Mouse (Mus musculus) midbrain, embryonic 13.5 days (tissue): ENCODE data around the gene Prss54. TPM values are rescaled to one million over a fixed set of nuclear protein-coding genes. Genes with fewer than 3 reads are reported as not detected.

Experiments used
- ATAC-seq: fragments of 200-750 bp; cut with Nextera tagmentation; 2 replicates; pipeline ENCODE4 v1.8.0; 2017; ENCODE audit warnings: mild to moderate bottlenecking, moderate TSS enrichment, moderate library complexity
- H3K27ac ChIP-seq: fragments of 300-500 bp; sonication (generic); 2 replicates; pipeline ENCODE4 v1.5.1; 2015; ENCODE audit warnings: inconsistent platforms, mild to moderate bottlenecking, moderate library complexity
- H3K27me3 ChIP-seq: fragments of 300-500 bp; sonication (generic); 2 replicates; pipeline ENCODE4 v1.6.1; 2015; ENCODE audit warnings: mild to moderate bottlenecking, inconsistent platforms
- H3K36me3 ChIP-seq: fragments of 300-500 bp; sonication (generic); 2 replicates; pipeline ENCODE4 v1.6.1; 2015; ENCODE audit warnings: mild to moderate bottlenecking, inconsistent platforms
- H3K4me1 ChIP-seq: fragments of 300-500 bp; sonication (generic); replicated peaks from 2 replicates; pipeline ENCODE4 v1.6.1; 2015; ENCODE audit warnings: inconsistent platforms
- H3K4me2 ChIP-seq: fragments of 300-500 bp; sonication (generic); replicated peaks from 2 replicates; pipeline ENCODE4 v1.6.1; 2015; ENCODE audit warnings: moderate library complexity, mild to moderate bottlenecking, inconsistent platforms
- H3K4me3 ChIP-seq: fragments of 300-500 bp; sonication (generic); replicated peaks from 2 replicates; pipeline ENCODE4 v1.5.1; 2015; ENCODE audit warnings: mild to moderate bottlenecking, inconsistent platforms
- H3K9ac ChIP-seq: fragments of 300-500 bp; sonication (generic); replicated peaks from 2 replicates; pipeline ENCODE4 v1.6.1; 2015; ENCODE audit warnings: mild to moderate bottlenecking, inconsistent platforms
- H3K9me3 ChIP-seq: fragments of 300-500 bp; sonication (generic); 2 replicates; pipeline ENCODE4 v1.6.1; 2016; ENCODE audit warnings: mild to moderate bottlenecking, inconsistent platforms
- WGBS: fragments of 180-500 bp; shearing (Covaris S2); methylation state at CpG from one replicate; pipeline ENCODE4 v1.1.7; 2015; 5-methylcytosine and 5-hydroxymethylcytosine counted together
- polyA plus RNA-seq: library from polyadenylated mRNA; unstranded; fragments of >200 nt; fragmentation: Nextera tagmentation; extraction: Ambion mirVana; gene quantifications from 2 replicates; pipeline ENCODE4 v1.2.1, GENCODE M21; 2015

Prss54 gene
- polyA plus RNA-seq, 1 experiment from 2014 or later = not detected

- Histone ChIP-seq H3K9me3 (no peaks in the 10 kb centered on the region), H3K36me3 (no peaks in the 10 kb centered on the region), H3K4me2 (no peak overlapping the region), H3K27me3 (no peaks in the 10 kb centered on the region), H3K4me1 (0 out of 2 replicates have a peak, but pooled peaks cover 5% of the 10 kb centered on the region), H3K4me3 (no peak overlapping the region), H3K9ac (no peak overlapping the region), H3K27ac (no peak overlapping the region)
- WGBS = 86% methylated on average over 14 of the region's 14 CpGs
- ATAC-seq = no peak
Observed at GRCm38 (mm10) chr8:95595131-95595530, 19.0 kb upstream of the Prss54 start.

GRCm38 (mm10) chr8:95593439-95594393 lies 17.6 kb upstream of the Prss54 start:
- Histone ChIP-seq H3K27me3 (no peaks in the 10 kb centered on the region), H3K4me3 (no peak overlapping the region), H3K36me3 (no peaks in the 10 kb centered on the region), H3K4me1 (0 out of 2 replicates have a peak, but pooled peaks cover 5% of the 10 kb centered on the region), H3K9me3 (no peaks in the 10 kb centered on the region), H3K4me2 (no peak overlapping the region), H3K9ac (no peak overlapping the region), H3K27ac (no peak overlapping the region)
- no peak for ATAC-seq
- WGBS = 93% methylated on average over 7 of the region's 7 CpGs

- no peak overlapping the region for H3K4me2 ChIP-seq
- no peak overlapping the region for H3K9ac ChIP-seq
- no peaks in the 10 kb centered on the region for H3K9me3 ChIP-seq
- no peaks in the 10 kb centered on the region for H3K36me3 ChIP-seq
- ATAC-seq = no peak
- H3K27ac ChIP-seq = no peak overlapping the region
- WGBS = 89% methylated on average over 12 of the region's 12 CpGs
- 0 out of 2 replicates have a peak, but pooled peaks cover 5% of the 10 kb centered on the region for H3K4me1 ChIP-seq
- H3K4me3 ChIP-seq = no peak overlapping the region
- no peaks in the 10 kb centered on the region for H3K27me3 ChIP-seq
Observed at GRCm38 (mm10) chr8:95592131-95592780, 16.1 kb upstream of the Prss54 start.

GRCm38 (mm10) chr8:95590539-95590938 lies 14.4 kb upstream of the Prss54 start:
- Histone ChIP-seq H3K27ac (no peak overlapping the region), H3K9ac (no peak overlapping the region)
- no peak for ATAC-seq

GRCm38 (mm10) chr8:95589282-95589681 lies 13.1 kb upstream of the Prss54 start:
- no peaks in the 10 kb centered on the region for H3K36me3 ChIP-seq
- ATAC-seq = no peak
- H3K4me1 ChIP-seq = no peaks in the 10 kb centered on the region
- H3K4me3 ChIP-seq = no peak overlapping the region
- 62% methylated on average over 10 of the region's 10 CpGs for WGBS
- no peak overlapping the region for H3K27ac ChIP-seq
- no peak overlapping the region for H3K4me2 ChIP-seq
- no peak overlapping the region for H3K9ac ChIP-seq
- no peaks in the 10 kb centered on the region for H3K9me3 ChIP-seq
- no peaks in the 10 kb centered on the region for H3K27me3 ChIP-seq

More at GRCm38 (mm10) chr8:95590539-95590938, 14.4 kb upstream of the Prss54 start:
- no peaks in the 10 kb centered on the region for H3K27me3 ChIP-seq
- H3K9me3 ChIP-seq = no peaks in the 10 kb centered on the region
- 0 out of 2 replicates have a peak, but pooled peaks cover 5% of the 10 kb centered on the region for H3K4me1 ChIP-seq
- H3K4me2 ChIP-seq = no peak overlapping the region
- WGBS = 80% methylated on average over 4 of the region's 4 CpGs
- no peaks in the 10 kb centered on the region for H3K36me3 ChIP-seq
- no peak overlapping the region for H3K4me3 ChIP-seq

GRCm38 (mm10) chr8:95587339-95587738 lies 11.2 kb upstream of the Prss54 start:
- no peak overlapping the region for H3K4me3 ChIP-seq
- no peak for ATAC-seq
- no peaks in the 10 kb centered on the region for H3K27me3 ChIP-seq
- H3K36me3 ChIP-seq = no peaks in the 10 kb centered on the region
- H3K4me2 ChIP-seq = no peak overlapping the region
- no peak overlapping the region for H3K9ac ChIP-seq
- H3K4me1 ChIP-seq = no peaks in the 10 kb centered on the region
- H3K27ac ChIP-seq = no peak overlapping the region
- 98% methylated on average over 1 of the region's 1 CpGs for WGBS
- no peaks in the 10 kb centered on the region for H3K9me3 ChIP-seq

- Histone ChIP-seq H3K4me3 (no peak overlapping the region), H3K27me3 (no peaks in the 10 kb centered on the region), H3K36me3 (no peaks in the 10 kb centered on the region), H3K4me2 (no peak overlapping the region), H3K4me1 (no peaks in the 10 kb centered on the region), H3K27ac (no peak overlapping the region), H3K9me3 (no peaks in the 10 kb centered on the region), H3K9ac (no peak overlapping the region)
- no peak for ATAC-seq
- WGBS = 88% methylated on average over 5 of the region's 5 CpGs
Observed at GRCm38 (mm10) chr8:95573146-95573545, 3.0 kb downstream of the Prss54 start.

GRCm38 (mm10) chr8:95566809-95567208 lies 9.3 kb downstream of the Prss54 start:
- H3K4me1 ChIP-seq = 0 out of 2 replicates have a peak, but pooled peaks cover 5% of the 10 kb centered on the region
- no peak overlapping the region for H3K9ac ChIP-seq
- no peaks in the 10 kb centered on the region for H3K36me3 ChIP-seq
- no peaks in the 10 kb centered on the region for H3K9me3 ChIP-seq
- H3K4me3 ChIP-seq = no peak overlapping the region
- H3K27ac ChIP-seq = no peak overlapping the region
- H3K27me3 ChIP-seq = no peaks in the 10 kb centered on the region
- ATAC-seq = no peak
- no peak overlapping the region for H3K4me2 ChIP-seq
- WGBS = 76% methylated on average over 6 of the region's 6 CpGs

- Histone ChIP-seq H3K36me3 (no peaks in the 10 kb centered on the region), H3K9me3 (no peaks in the 10 kb centered on the region), H3K4me1 (0 out of 2 replicates have a peak, but pooled peaks cover 5% of the 10 kb centered on the region), H3K4me3 (no peak overlapping the region), H3K27me3 (no peaks in the 10 kb centered on the region), H3K4me2 (no peak overlapping the region), H3K27ac (no peak overlapping the region), H3K9ac (no peak overlapping the region)
- no peak for ATAC-seq
- WGBS = 71% methylated on average over 4 of the region's 4 CpGs
Observed at GRCm38 (mm10) chr8:95566217-95566616, 9.9 kb downstream of the Prss54 start.

GRCm38 (mm10) chr8:95555963-95556362 lies 20.2 kb downstream of the Prss54 start:
- ATAC-seq = no peak
- 0 out of 2 replicates have a peak, but pooled peaks cover under 1% of the 10 kb centered on the region for H3K4me1 ChIP-seq
- H3K27me3 ChIP-seq = no peaks in the 10 kb centered on the region
- no peak overlapping the region for H3K4me3 ChIP-seq
- 91% methylated on average over 2 of the region's 2 CpGs for WGBS
- no peaks in the 10 kb centered on the region for H3K9me3 ChIP-seq
- H3K36me3 ChIP-seq = no peaks in the 10 kb centered on the region
- H3K9ac ChIP-seq = no peak overlapping the region
- H3K4me2 ChIP-seq = no peak overlapping the region
- H3K27ac ChIP-seq = no peak overlapping the region

- H3K4me3 ChIP-seq = no peak overlapping the region
- no peaks in the 10 kb centered on the region for H3K27me3 ChIP-seq
- no peak for ATAC-seq
- no peak overlapping the region for H3K4me2 ChIP-seq
- 65% methylated on average over 4 of the region's 4 CpGs for WGBS
- H3K27ac ChIP-seq = no peak overlapping the region
- peaks cover 18% of the 10 kb centered on the region for H3K4me1 ChIP-seq
- no peaks in the 10 kb centered on the region for H3K36me3 ChIP-seq
- no peaks in the 10 kb centered on the region for H3K9me3 ChIP-seq
- H3K9ac ChIP-seq = no peak overlapping the region
Observed at GRCm38 (mm10) chr8:95551577-95551976, 24.6 kb downstream of the Prss54 start.
